In genomic region chr12:79676251-79676650, GRCm38 (mm10) we compare ENCODE assay signal across 9 mouse cellular contexts.
DNase-seq lines count a peak whose midpoint lies in the region; ATAC-seq and TF ChIP-seq lines count a peak whose summit lies in the region.
"Had no signal": no experiment of that assay in that cellular context is flagged by ENCODE, and none has a peak within 500 bp of the region (broad histone marks: within the 10 kb centered on the region; RNA-seq: fewer than 3 reads in every experiment).

No protein-coding gene starts in this region.

- WGBS in heart, embryonic 14.5 days, result 82% methylated on average over 6 of the region's 6 CpGs
- WGBS in lung, embryonic 14.5 days, result 60% methylated on average over 6 of the region's 6 CpGs
- 61% methylated on average over 6 of the region's 6 CpGs for WGBS in small intestine, adult 2 months

- peak overlapping the region; percentile 29 to 69 for H3K27ac ChIP-seq in heart, embryonic 14.5 days (replicated peaks in 1 of 2; ENCODE audit: control insufficient read depth in 1 of 2, insufficient read depth in 1 of 2, low read depth in 2 of 2, low read length in 2 of 2)
- H3K27ac ChIP-seq in lung, embryonic 14.5 days (ENCODE audit: low read depth), result peak overlapping the region; percentile 96
- H3K27ac ChIP-seq in small intestine, adult 2 months (ENCODE audit: insufficient read depth, low read depth, low read length), result peak overlapping the region; percentile 60

- no peak overlapping the region for H3K4me2 ChIP-seq in heart, embryonic 14.5 days (ENCODE audit: low read length)
- H3K4me2 ChIP-seq in lung, embryonic 14.5 days, result peak overlapping the region; percentile 35

- no peak overlapping the region for H3K9ac ChIP-seq in heart, embryonic 14.5 days (ENCODE audit: low read length)
- peak overlapping the region; percentile 6; the same call in 1 of the 2 replicates for H3K9ac ChIP-seq in lung, embryonic 14.5 days

- H3K9me3 ChIP-seq in heart, embryonic 14.5 days (ENCODE audit: control insufficient read depth, low read length), result no peaks in the 10 kb centered on the region
- no peaks in the 10 kb centered on the region for H3K9me3 ChIP-seq in lung, embryonic 14.5 days (ENCODE audit: low read depth, low read length)

- peaks cover 26 to 32% of the 10 kb centered on the region in 2 experiments for H3K4me1 ChIP-seq in heart, embryonic 14.5 days (ENCODE audit: control insufficient read depth in 2 of 2, insufficient read depth in 2 of 2, low read length in 2 of 2)
- H3K4me1 ChIP-seq in lung, embryonic 14.5 days (ENCODE audit: insufficient read depth), result peaks cover 39% of the 10 kb centered on the region
- H3K4me1 ChIP-seq in small intestine, adult 2 months (ENCODE audit: control insufficient read depth, insufficient read depth, insufficient read length, low read length), result peaks cover 2% of the 10 kb centered on the region

- no peaks in the 10 kb centered on the region for H3K36me3 ChIP-seq in heart, embryonic 14.5 days (ENCODE audit: control insufficient read depth, insufficient read depth, low read length)
- no peaks in the 10 kb centered on the region for H3K36me3 ChIP-seq in lung, embryonic 14.5 days (ENCODE audit: insufficient read depth)
- no peaks in the 10 kb centered on the region for H3K36me3 ChIP-seq in small intestine, adult 2 months (ENCODE audit: control insufficient read depth, insufficient read depth, low read length)

- no peak for ATAC-seq in heart, embryonic 14.5 days (ENCODE audit: insufficient number of reproducible peaks, insufficient read depth, low FRiP score, low read depth)
- ATAC-seq in lung, embryonic 14.5 days (ENCODE audit: insufficient read depth), result no peak

- no peak overlapping the region for H3K4me3 ChIP-seq in heart, embryonic 14.5 days (ENCODE audit: control insufficient read depth in 1 of 2, insufficient read depth in 1 of 2, low read depth in 1 of 2, low read length in 2 of 2)
- no peak overlapping the region for H3K4me3 ChIP-seq in lung, embryonic 14.5 days (ENCODE audit: low read depth, low read length)
- no peak overlapping the region for H3K4me3 ChIP-seq in small intestine, adult 2 months (ENCODE audit: low read depth, low read length)

- no peak for DNase-seq in heart, adult 9 months (ENCODE audit: low spot score in 2 of 2)
- DNase-seq in lung, embryonic 14.5 days, result no peak
- DNase-seq in lung, postnatal 14 days, result no peak
- DNase-seq in fat pad, adult 2 months (ENCODE audit: extremely low read depth, low read depth, low spot score), result peak; percentile 56
- DNase-seq in left cerebral cortex, adult 18-20 months (ENCODE audit: low spot score in 2 of 2), result no peak
- DNase-seq in B cell, adult 2 months, result no peak

- no peak for TF ChIP-seq CTCF in lung, embryonic 14.5 days (IDR thresholded peaks at IDR 0.05; ENCODE audit: low read depth)
- TF ChIP-seq CTCF in small intestine, adult 2 months (IDR thresholded peaks at IDR 0.05; ENCODE audit: extremely low read depth, insufficient read length, insufficient replicate concordance, low read depth, low read length), result no peak

- H3K27me3 ChIP-seq in heart, embryonic 14.5 days (ENCODE audit: control insufficient read depth, insufficient read depth, low read length), result no peaks in the 10 kb centered on the region
- no peaks in the 10 kb centered on the region for H3K27me3 ChIP-seq in lung, embryonic 14.5 days (ENCODE audit: insufficient read depth, low read length)
- no peaks in the 10 kb centered on the region for H3K27me3 ChIP-seq in small intestine, adult 2 months (ENCODE audit: control insufficient read depth, insufficient read depth, low read length)
- H3K27me3 ChIP-seq: CH12.LX had no signal

- no peak for TF ChIP-seq POLR2A in small intestine, adult 2 months (IDR thresholded peaks at IDR 0.05; ENCODE audit: low read depth, low read length)
